Mouse (Mus musculus): Measurements from ENCODE around the gene Zfp30.

GRCm38 (mm10) chr7:29776568-29776967, 7.2 kb upstream of the Zfp30 start:
- TF ChIP-seq CTCF (conservative IDR thresholded peaks at IDR 0.05; ENCODE audit: low read length), result no peak
- no peak for TF ChIP-seq NANOG (IDR thresholded peaks at IDR 0.05; ENCODE audit: borderline replicate concordance, low read length)

Data from E14TG2a.4 (cell line).